Comparison of ENCODE assay signal across 8 mouse cellular contexts in the genomic region with DNA sequence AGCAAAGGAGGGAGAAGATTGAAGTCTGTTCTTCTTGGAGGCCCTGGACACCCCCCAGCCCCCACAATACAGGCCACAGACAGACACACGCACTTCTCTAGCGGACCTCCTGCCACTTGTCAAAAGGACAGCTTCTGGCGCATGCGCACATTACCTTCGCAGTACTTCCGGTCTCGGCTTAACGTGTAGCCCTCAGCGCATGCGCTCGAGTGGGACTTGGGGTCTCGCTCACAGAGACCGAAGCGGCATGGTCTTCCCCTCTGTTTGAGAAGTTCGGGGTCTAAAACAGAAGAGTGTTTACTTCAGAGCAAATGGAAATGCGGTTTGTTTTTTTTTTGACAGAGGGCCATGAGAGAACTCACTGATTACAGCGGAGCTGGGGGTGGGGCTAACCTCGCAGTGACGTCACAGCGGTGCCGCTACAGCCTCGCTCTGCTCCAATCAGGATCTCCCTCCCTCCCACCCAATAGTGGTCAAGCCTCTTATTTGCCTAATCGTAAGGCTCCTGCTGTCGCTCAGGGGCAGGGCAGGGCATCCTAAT. TPM values are rescaled to one million over a fixed set of nuclear protein-coding genes. Genes with fewer than 3 reads are reported as not detected.
DNase-seq lines count a peak whose midpoint lies in the region; ATAC-seq and TF ChIP-seq lines count a peak whose summit lies in the region.

No protein-coding gene starts in this region.

- WGBS in forebrain, embryonic 11.5 days = under 1% methylated on average over 24 of the region's 24 CpGs
- 4% methylated on average over 24 of the region's 24 CpGs for WGBS in heart, embryonic 16.5 days
- under 1% methylated on average over 24 of the region's 24 CpGs for WGBS in liver, embryonic 15.5 days (ENCODE audit: insufficient replicate concordance)
- WGBS in neural tube, embryonic 12.5 days = 1% methylated on average over 24 of the region's 24 CpGs

- peaks cover 0 to 27% of the 10 kb centered on the region in 2 experiments; a peak in 2 of 4 replicates for H3K4me1 ChIP-seq in CH12.LX (ENCODE audit: control insufficient read depth in 1 of 2, insufficient read depth in 2 of 2)
- no peaks in the 10 kb centered on the region for H3K4me1 ChIP-seq in forebrain, embryonic 11.5 days (replicated peaks; ENCODE audit: control insufficient read depth, insufficient read depth, low read length)
- H3K4me1 ChIP-seq in heart, embryonic 16.5 days (ENCODE audit: control insufficient read depth, insufficient read depth, low read length) = peaks cover 6% of the 10 kb centered on the region
- peaks cover 10% of the 10 kb centered on the region for H3K4me1 ChIP-seq in liver, embryonic 15.5 days (replicated peaks)
- no peaks in the 10 kb centered on the region for H3K4me1 ChIP-seq in neural tube, embryonic 12.5 days

- H3K36me3 ChIP-seq in CH12.LX (replicated peaks in 1 of 2; ENCODE audit: control insufficient read depth in 1 of 2, insufficient read depth in 1 of 2, low read length in 1 of 2) = peaks cover 0 to 5% of the 10 kb centered on the region in 2 experiments
- H3K36me3 ChIP-seq in forebrain, embryonic 11.5 days (ENCODE audit: control insufficient read depth, insufficient read depth, low read length) = no peaks in the 10 kb centered on the region
- H3K36me3 ChIP-seq in heart, embryonic 16.5 days (ENCODE audit: control insufficient read depth, insufficient read depth) = no peaks in the 10 kb centered on the region
- H3K36me3 ChIP-seq in liver, embryonic 15.5 days (replicated peaks) = no peaks in the 10 kb centered on the region
- H3K36me3 ChIP-seq in neural tube, embryonic 12.5 days = no peaks in the 10 kb centered on the region

- H3K9me3 ChIP-seq in CH12.LX (replicated peaks; ENCODE audit: low read length) = no peaks in the 10 kb centered on the region
- no peaks in the 10 kb centered on the region for H3K9me3 ChIP-seq in forebrain, embryonic 11.5 days (ENCODE audit: control insufficient read depth, low read length)
- H3K9me3 ChIP-seq in heart, embryonic 16.5 days (replicated peaks; ENCODE audit: control insufficient read depth, low read length) = no peaks in the 10 kb centered on the region
- H3K9me3 ChIP-seq in liver, embryonic 15.5 days (replicated peaks) = no peaks in the 10 kb centered on the region
- no peaks in the 10 kb centered on the region for H3K9me3 ChIP-seq in neural tube, embryonic 12.5 days

- H3K27me3 ChIP-seq in CH12.LX (replicated peaks) = no peaks in the 10 kb centered on the region
- H3K27me3 ChIP-seq in forebrain, embryonic 11.5 days (ENCODE audit: control insufficient read depth, insufficient read depth, low read length) = no peaks in the 10 kb centered on the region
- no peaks in the 10 kb centered on the region for H3K27me3 ChIP-seq in heart, embryonic 16.5 days (ENCODE audit: control insufficient read depth, insufficient read depth, low read length)
- H3K27me3 ChIP-seq in liver, embryonic 15.5 days = 0 out of 2 replicates have a peak, but pooled peaks cover 3% of the 10 kb centered on the region
- no peaks in the 10 kb centered on the region for H3K27me3 ChIP-seq in neural tube, embryonic 12.5 days (replicated peaks)

- in situ Hi-C loops in CH12.LX (cut with MboI; ENCODE audit: low pct_ligation_motif_present, low pct_unique_long_range_greater_than_20kb, low sequenced_read_pairs) = no loop called here

- TF ChIP-seq CTCF in CH12.LX (conservative IDR thresholded peaks at IDR 0.05 in 1 of 2, IDR thresholded peaks at IDR 0.05 in 1 of 2; ENCODE audit: low read depth in 2 of 2, low read length in 2 of 2) = no peak

- no peak for TF ChIP-seq RAD21 in CH12.LX (IDR thresholded peaks at IDR 0.05; ENCODE audit: low read depth, low read length)

- dilution Hi-C loops in CH12.LX (cut with MboI; ENCODE audit: extremely low pct_ligation_motif_present, extremely low pct_unique_long_range_greater_than_20kb, low sequenced_read_pairs) = no loop called here

- H3K4me2 ChIP-seq in CH12.LX (ENCODE audit: insufficient read depth, low read depth, poor library complexity, severe bottlenecking) = peak overlapping the region; percentile 84
- peak overlapping the region; percentile 59 for H3K4me2 ChIP-seq in forebrain, embryonic 11.5 days (ENCODE audit: low read depth, low read length, severe bottlenecking)
- H3K4me2 ChIP-seq in heart, embryonic 16.5 days (ENCODE audit: low read depth, low read length) = peak overlapping the region; percentile 86
- H3K4me2 ChIP-seq in liver, embryonic 15.5 days = peak overlapping the region; percentile 83
- peak overlapping the region; percentile 66 for H3K4me2 ChIP-seq in neural tube, embryonic 12.5 days (replicated peaks)

- TF ChIP-seq EP300 in CH12.LX (IDR thresholded peaks at IDR 0.05; ENCODE audit: low read length) = no peak

- TF ChIP-seq POLR2A in CH12.LX (IDR thresholded peaks at IDR 0.05; ENCODE audit: low read depth, low read length) = peak; percentile 91

- ATAC-seq in forebrain, embryonic 11.5 days (replicated peaks; ENCODE audit: low FRiP score) = peak; percentile 97
- ATAC-seq in heart, embryonic 16.5 days (replicated peaks; ENCODE audit: extremely low read depth, insufficient read depth, low FRiP score) = peak; percentile 95
- peak; percentile 98 for ATAC-seq in liver, embryonic 15.5 days (ENCODE audit: insufficient read depth)
- ATAC-seq in neural tube, embryonic 12.5 days (ENCODE audit: low FRiP score, low read depth) = peak; percentile 99

- DNase-seq in CH12.LX (ENCODE audit: extremely low read depth) = peak; percentile 97
- peak; percentile 92 for DNase-seq in c-Kit-positive CD71-positive TER-119-negative erythroid progenitor cells, embryonic 14.5 days (ENCODE audit: low read depth)
- DNase-seq in forebrain, embryonic 11.5 days (ENCODE audit: low spot score) = peak; percentile 93
- DNase-seq in kidney, postnatal 36 days = peak; percentile 95
- DNase-seq in telencephalon, adult 2 months (ENCODE audit: low read depth, low spot score) = peak; percentile 95

- no peaks in the 10 kb centered on the region for H3K79me2 ChIP-seq in CH12.LX (replicated peaks; ENCODE audit: control insufficient read depth, extremely low read depth, insufficient read depth, poor library complexity, severe bottlenecking)

- peak overlapping the region; percentile 42 for H3K9ac ChIP-seq in CH12.LX (ENCODE audit: insufficient read depth, low read depth)
- H3K9ac ChIP-seq in forebrain, embryonic 11.5 days (ENCODE audit: low read length) = peak overlapping the region; percentile 56
- peak overlapping the region; percentile 75 for H3K9ac ChIP-seq in heart, embryonic 16.5 days (ENCODE audit: low read length)
- H3K9ac ChIP-seq in liver, embryonic 15.5 days = peak overlapping the region; percentile 48
- H3K9ac ChIP-seq in neural tube, embryonic 12.5 days = peak overlapping the region; percentile 48; the same call in 1 of the 2 replicates

- 0 out of 2 replicates have a peak overlapping the region, but pooled peaks have one; percentile 12 for H3K27ac ChIP-seq in CH12.LX (ENCODE audit: insufficient read depth, low read depth)
- H3K27ac ChIP-seq in forebrain, embryonic 11.5 days (ENCODE audit: low read depth, low read length) = peak overlapping the region; percentile 15; the same call in 1 of the 2 replicates
- peak overlapping the region; percentile 80 for H3K27ac ChIP-seq in heart, embryonic 16.5 days (ENCODE audit: low read length)
- peak overlapping the region; percentile 74 for H3K27ac ChIP-seq in liver, embryonic 15.5 days (replicated peaks)
- no peak overlapping the region for H3K27ac ChIP-seq in neural tube, embryonic 12.5 days

- peak overlapping the region; percentile 56 to 61 (median 58) for H3K4me3 ChIP-seq in CH12.LX (replicated peaks in 1 of 3; ENCODE audit: low read depth in 2 of 3, low read length in 2 of 3, poor library complexity in 1 of 3)
- H3K4me3 ChIP-seq in forebrain, embryonic 11.5 days (ENCODE audit: low read depth, low read length) = peak overlapping the region; percentile 55
- H3K4me3 ChIP-seq in heart, embryonic 16.5 days (ENCODE audit: low read length) = peak overlapping the region; percentile 77
- peak overlapping the region; percentile 74 for H3K4me3 ChIP-seq in liver, embryonic 15.5 days (replicated peaks)
- H3K4me3 ChIP-seq in neural tube, embryonic 12.5 days = peak overlapping the region; percentile 45

TF ChIP-seq in CH12.LX, 34 proteins besides CTCF, POLR2A, EP300 and RAD21 (continues in another document):
- TF ChIP-seq KAT2A (IDR thresholded peaks at IDR 0.05; ENCODE audit: insufficient replicate concordance, low read length) (0 out of 2 replicates have a peak, but pooled peaks have one; percentile 37), ZKSCAN1 (IDR thresholded peaks at IDR 0.05; ENCODE audit: borderline replicate concordance, low read depth, low read length) (no peak), SIN3A (IDR thresholded peaks at IDR 0.05; ENCODE audit: low read length) (peak; percentile 89), MAFK (IDR thresholded peaks at IDR 0.05; ENCODE audit: insufficient replicate concordance, low read length) (no peak), MEF2A (IDR thresholded peaks at IDR 0.05; ENCODE audit: borderline replicate concordance, low read depth, low read length) (no peak), ZC3H11A (IDR thresholded peaks at IDR 0.05; ENCODE audit: low read depth, low read length) (no peak), UBTF (IDR thresholded peaks at IDR 0.05; ENCODE audit: low read depth, low read length) (no peak), POLR2AphosphoS2 (IDR thresholded peaks at IDR 0.05; ENCODE audit: low read depth, low read length) (peak; percentile 84; the same call in 1 of the 2 replicates), ELF1 (IDR thresholded peaks at IDR 0.05; ENCODE audit: low read depth, low read length) (peak; percentile 95), CHD2 (IDR thresholded peaks at IDR 0.05; ENCODE audit: low read length) (peak; percentile 23; the same call in 1 of the 2 replicates), HCFC1 (IDR thresholded peaks at IDR 0.05; ENCODE audit: low read depth, low read length) (peak; percentile 63), USF2 (conservative IDR thresholded peaks at IDR 0.05; ENCODE audit: low read depth, low read length) (no peak), RCOR1 (conservative IDR thresholded peaks at IDR 0.05; ENCODE audit: low read depth, low read length) (no peak), MYC (IDR thresholded peaks at IDR 0.05; ENCODE audit: low read depth, low read length) (0 out of 2 replicates have a peak, but pooled peaks have one; percentile 33), TCF12 (IDR thresholded peaks at IDR 0.05; ENCODE audit: low read depth, low read length) (peak; percentile 65; the same call in 1 of the 2 replicates), MAX (IDR thresholded peaks at IDR 0.05; ENCODE audit: low read length) (peak; percentile 61; the same call in 1 of the 2 replicates)

RNA-seq across cellular contexts. Expression of a gene that starts 30.1 kb away (rescaled TPM):
- total RNA-seq in CH12.LX (2012; rRNA removed) (2.6 and 3.9 TPM in 2 replicates), CH12.LX (2014; rRNA removed) (2.3 and 2.7 TPM in 2 replicates)
- 3.4 and 4.1 TPM in 2 replicates for polyA plus RNA-seq in CH12.LX (2012; ENCODE audit: insufficient read length, low read depth)
- polyA plus RNA-seq in forebrain, embryonic 11.5 days (2014; fragmentation: Nextera tagmentation; extraction: Ambion mirVana) = 1.7 and 1.9 TPM in 2 replicates
- 2.0 and 2.7 TPM in 2 replicates for polyA plus RNA-seq in heart, embryonic 16.5 days (2015; fragmentation: Nextera tagmentation; extraction: Ambion mirVana)
- polyA plus RNA-seq in liver, embryonic 15.5 days (2015; fragmentation: Nextera tagmentation; extraction: Ambion mirVana) = 0.33 and 0.47 TPM in 2 replicates
- polyA plus RNA-seq in neural tube, embryonic 12.5 days (2016; fragmentation: Nextera tagmentation; extraction: Ambion mirVana) = 1.8 and 1.9 TPM in 2 replicates
